Mouse (Mus musculus): ENCODE data around the gene Gm49450. TPM values are rescaled to one million over a fixed set of nuclear protein-coding genes. Genes with fewer than 3 reads are reported as not detected.
"Not testable (repeated sequence)": the region's sequence is repeated elsewhere in the genome, so short reads cannot be mapped to it uniquely, and the experiment has no call there.

Gene Gm49450
- polyA plus RNA-seq, 1 experiment, result 559 TPM

GRCm38 (mm10) chr15:98948382-98948781 lies 5.0 kb downstream of the Gm49450 start:
- H3K4me3 ChIP-seq (ENCODE audit: insufficient read depth, low read length), result no peak overlapping the region
- no peaks in the 10 kb centered on the region for H3K4me1 ChIP-seq (ENCODE audit: control insufficient read depth, insufficient read depth, low read length)
- no peak overlapping the region for H3K27ac ChIP-seq (ENCODE audit: insufficient read depth, low read length)
- TF ChIP-seq POLR2A (IDR thresholded peaks at IDR 0.05; ENCODE audit: low read depth, low read length) (no peak), CTCF (IDR thresholded peaks at IDR 0.05; ENCODE audit: borderline replicate concordance, insufficient read depth, low read length) (no peak)

- H3K27ac ChIP-seq (ENCODE audit: insufficient read depth, low read length), result no peak overlapping the region
- no peak overlapping the region for H3K4me3 ChIP-seq (ENCODE audit: insufficient read depth, low read length)
- TF ChIP-seq CTCF (IDR thresholded peaks at IDR 0.05; ENCODE audit: borderline replicate concordance, insufficient read depth, low read length) (no peak), POLR2A (IDR thresholded peaks at IDR 0.05; ENCODE audit: low read depth, low read length) (no peak)
- no peaks in the 10 kb centered on the region for H3K4me1 ChIP-seq (ENCODE audit: control insufficient read depth, insufficient read depth, low read length)
These were observed 5.5 kb downstream of the Gm49450 start for GRCm38 (mm10) chr15:98947884-98948283.

- TF ChIP-seq CTCF (IDR thresholded peaks at IDR 0.05; ENCODE audit: borderline replicate concordance, insufficient read depth, low read length) (no peak), POLR2A (IDR thresholded peaks at IDR 0.05; ENCODE audit: low read depth, low read length) (no peak)
- no peak overlapping the region for H3K27ac ChIP-seq (ENCODE audit: insufficient read depth, low read length)
- no peaks in the 10 kb centered on the region for H3K4me1 ChIP-seq (ENCODE audit: control insufficient read depth, insufficient read depth, low read length)
These were observed 10.2 kb downstream of the Gm49450 start for GRCm38 (mm10) chr15:98943133-98943532.

GRCm38 (mm10) chr15:98942081-98942480 lies 11.3 kb downstream of the Gm49450 start:
- TF ChIP-seq POLR2A (IDR thresholded peaks at IDR 0.05; ENCODE audit: low read depth, low read length) (no peak), CTCF (IDR thresholded peaks at IDR 0.05; ENCODE audit: borderline replicate concordance, insufficient read depth, low read length) (no peak)
- Histone ChIP-seq H3K4me1 (ENCODE audit: control insufficient read depth, insufficient read depth, low read length) (no peaks in the 10 kb centered on the region), H3K4me3 (ENCODE audit: insufficient read depth, low read length) (no peak overlapping the region), H3K27ac (ENCODE audit: insufficient read depth, low read length) (no peak overlapping the region)

More at GRCm38 (mm10) chr15:98943133-98943532, 10.2 kb downstream of the Gm49450 start:
- no peak overlapping the region for H3K4me3 ChIP-seq (ENCODE audit: insufficient read depth, low read length)

- TF ChIP-seq POLR2A (IDR thresholded peaks at IDR 0.05; ENCODE audit: low read depth, low read length) (no peak), CTCF (IDR thresholded peaks at IDR 0.05; ENCODE audit: borderline replicate concordance, insufficient read depth, low read length) (no peak)
- no peaks in the 10 kb centered on the region for H3K4me1 ChIP-seq (ENCODE audit: control insufficient read depth, insufficient read depth, low read length)
- H3K4me3 ChIP-seq (ENCODE audit: insufficient read depth, low read length), result no peak overlapping the region
- H3K27ac ChIP-seq (ENCODE audit: insufficient read depth, low read length), result no peak overlapping the region
These were observed 11.8 kb downstream of the Gm49450 start for GRCm38 (mm10) chr15:98941539-98941938.

GRCm38 (mm10) chr15:98940816-98941215 lies 12.5 kb downstream of the Gm49450 start:
- Histone ChIP-seq H3K27ac (ENCODE audit: insufficient read depth, low read length) (no peak overlapping the region), H3K4me3 (ENCODE audit: insufficient read depth, low read length) (no peak overlapping the region), H3K4me1 (ENCODE audit: control insufficient read depth, insufficient read depth, low read length) (no peaks in the 10 kb centered on the region)
- TF ChIP-seq POLR2A (IDR thresholded peaks at IDR 0.05; ENCODE audit: low read depth, low read length) (no peak), CTCF (IDR thresholded peaks at IDR 0.05; ENCODE audit: borderline replicate concordance, insufficient read depth, low read length) (no peak)

- no peaks in the 10 kb centered on the region for H3K4me1 ChIP-seq (ENCODE audit: control insufficient read depth, insufficient read depth, low read length)
- peak; percentile 92 for TF ChIP-seq POLR2A (IDR thresholded peaks at IDR 0.05; ENCODE audit: low read depth, low read length)
- no peak for TF ChIP-seq CTCF (IDR thresholded peaks at IDR 0.05; ENCODE audit: borderline replicate concordance, insufficient read depth, low read length)
- H3K27ac ChIP-seq (ENCODE audit: insufficient read depth, low read length), result peak within 1 kb of the TSS; percentile 99
- H3K4me3 ChIP-seq (ENCODE audit: insufficient read depth, low read length), result peak within 1 kb of the TSS; percentile 99
These were observed 19.0 kb downstream of the Gm49450 start, which contains the start of gene Tuba1b for GRCm38 (mm10) chr15:98934217-98934839. Gene Tuba1b, minus strand, starts transcription at chr15:98934565.

- peaks cover 3% of the 10 kb centered on the region; the same call in 1 of the 2 replicates for H3K4me1 ChIP-seq (ENCODE audit: control insufficient read depth, insufficient read depth, low read length)
- H3K27ac ChIP-seq (ENCODE audit: insufficient read depth, low read length), result peak overlapping the region; percentile 93
- H3K4me3 ChIP-seq (ENCODE audit: insufficient read depth, low read length), result peak overlapping the region; percentile 98
- TF ChIP-seq CTCF (IDR thresholded peaks at IDR 0.05; ENCODE audit: borderline replicate concordance, insufficient read depth, low read length) (no peak), POLR2A (IDR thresholded peaks at IDR 0.05; ENCODE audit: low read depth, low read length) (peak; percentile 36; the same call in 1 of the 2 replicates)
These were observed 19.5 kb downstream of the Gm49450 start for GRCm38 (mm10) chr15:98933833-98934216.

GRCm38 (mm10) chr15:98933004-98933671 lies 20.2 kb downstream of the Gm49450 start:
- TF ChIP-seq POLR2A (IDR thresholded peaks at IDR 0.05; ENCODE audit: low read depth, low read length), result peak; percentile 13; the same call in 1 of the 2 replicates
- Histone ChIP-seq H3K4me3 (ENCODE audit: insufficient read depth, low read length) (peak overlapping the region; percentile 98), H3K27ac (ENCODE audit: insufficient read depth, low read length) (peak overlapping the region; percentile 72)
- not testable (repeated sequence) for H3K4me1 ChIP-seq (ENCODE audit: control insufficient read depth, insufficient read depth, low read length)

GRCm38 (mm10) chr15:98930998-98931397 lies 22.4 kb downstream of the Gm49450 start:
- no peak for TF ChIP-seq CTCF (IDR thresholded peaks at IDR 0.05; ENCODE audit: borderline replicate concordance, insufficient read depth, low read length)
- TF ChIP-seq POLR2A (IDR thresholded peaks at IDR 0.05; ENCODE audit: low read depth, low read length), result peak; percentile 48
- Histone ChIP-seq H3K27ac (ENCODE audit: insufficient read depth, low read length) (no peak overlapping the region), H3K4me1 (ENCODE audit: control insufficient read depth, insufficient read depth, low read length) (peaks cover 3% of the 10 kb centered on the region; the same call in 1 of the 2 replicates), H3K4me3 (ENCODE audit: insufficient read depth, low read length) (peak overlapping the region; percentile 35; the same call in 1 of the 2 replicates)
